Mouse (Mus musculus): ENCODE data around the gene Ppfia2. TPM values are rescaled to one million over a fixed set of nuclear protein-coding genes. Genes with fewer than 3 reads are reported as not detected.

Gene Ppfia2
- total RNA-seq, 1 experiment from 2014 or later: 7.2 TPM

DNA sequence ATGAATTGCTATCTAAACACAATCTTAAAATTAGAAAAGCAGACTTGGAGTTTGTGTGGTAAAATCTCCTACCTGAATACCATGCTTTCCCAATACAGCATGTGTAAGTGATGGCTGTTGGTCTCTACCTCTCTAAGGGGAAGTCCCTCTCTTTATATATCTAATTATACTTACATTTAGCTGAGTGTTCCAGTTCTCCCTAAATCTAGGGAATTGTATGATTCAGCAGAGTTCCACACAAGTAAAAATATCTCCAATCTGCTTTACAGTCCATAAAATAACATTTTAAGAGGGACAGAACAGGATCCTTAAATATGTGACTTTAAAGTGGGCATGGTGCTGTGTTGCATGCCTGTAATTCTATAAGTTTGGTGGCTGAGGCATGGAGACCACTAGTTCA, 444.7 kb downstream of the Ppfia2 start:
- DNase-seq: no peak

- DNase-seq: no peak
Observed at GRCm38 (mm10) chr10:106924334-106924733, 454.2 kb downstream of the Ppfia2 start.

GRCm38 (mm10) chr10:106924798-106925197, 454.7 kb downstream of the Ppfia2 start:
- no peak for DNase-seq

- no peak for DNase-seq
Observed at GRCm38 (mm10) chr10:106928576-106929332, 458.6 kb downstream of the Ppfia2 start.

DNA sequence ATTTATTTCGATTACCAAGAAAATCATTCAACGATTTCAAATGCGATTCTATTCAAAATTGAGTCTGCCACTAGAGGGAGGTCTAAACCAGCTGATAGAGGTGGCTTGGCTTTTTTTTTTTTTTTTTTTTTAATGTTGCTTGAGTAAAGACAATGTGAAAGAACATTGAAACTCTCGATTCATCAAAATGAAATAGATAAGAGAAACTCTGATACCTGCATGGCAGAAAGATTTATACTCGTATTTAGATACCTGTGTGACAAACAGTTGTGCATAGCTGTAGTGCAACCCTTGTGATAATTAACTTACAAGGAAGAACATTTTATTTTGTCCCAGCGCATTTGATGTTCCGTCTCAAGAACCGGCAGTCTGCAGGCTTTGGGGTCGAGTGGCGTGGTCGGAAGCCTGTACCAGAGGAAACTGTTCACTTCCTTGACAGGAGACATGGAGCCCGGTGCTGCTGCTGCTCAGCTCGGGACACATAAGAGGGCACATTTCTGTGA, 462.5 kb downstream of the Ppfia2 start:
- no peak for DNase-seq

DNA sequence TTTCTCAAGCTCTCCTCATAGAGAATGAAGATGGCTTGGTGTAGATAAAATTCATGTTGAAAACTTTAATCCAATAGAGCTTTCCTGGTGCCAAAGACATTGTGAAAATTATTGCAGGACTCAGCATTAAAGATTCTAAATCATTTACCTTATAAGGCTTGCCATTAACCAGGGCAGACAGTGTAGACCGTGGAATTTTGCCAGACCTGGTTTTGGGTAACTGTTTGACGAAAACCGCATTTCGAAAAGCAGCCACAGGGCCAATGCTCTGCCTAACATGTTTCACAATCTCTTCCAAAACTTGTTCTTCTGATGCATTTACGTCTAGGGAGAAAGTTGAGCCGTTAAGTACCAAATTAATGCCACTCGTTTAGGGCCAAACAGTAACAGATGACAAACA, 466.9 kb downstream of the Ppfia2 start:
- DNase-seq: no peak

GRCm38 (mm10) chr10:106938851-106939250, 468.7 kb downstream of the Ppfia2 start:
- DNase-seq: no peak

DNA sequence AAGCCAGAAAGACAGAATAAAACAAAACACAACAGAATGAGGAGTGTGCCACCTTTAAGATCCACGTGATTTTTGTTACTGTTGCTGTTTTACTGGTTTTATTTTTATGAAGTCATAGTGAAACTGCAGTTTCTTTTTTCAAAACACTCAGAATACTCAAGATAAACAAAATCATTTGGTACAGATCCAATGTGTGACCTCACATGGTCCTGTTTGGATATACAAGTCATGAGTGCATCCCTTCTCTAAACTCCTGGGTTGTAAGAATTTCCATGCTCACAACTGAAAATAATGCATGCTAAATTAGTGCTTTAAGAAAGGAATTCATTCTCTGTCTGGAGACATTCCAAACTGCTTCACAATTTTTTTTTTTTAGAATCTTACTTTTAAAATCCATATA, 469.3 kb downstream of the Ppfia2 start:
- DNase-seq: no peak

DNA sequence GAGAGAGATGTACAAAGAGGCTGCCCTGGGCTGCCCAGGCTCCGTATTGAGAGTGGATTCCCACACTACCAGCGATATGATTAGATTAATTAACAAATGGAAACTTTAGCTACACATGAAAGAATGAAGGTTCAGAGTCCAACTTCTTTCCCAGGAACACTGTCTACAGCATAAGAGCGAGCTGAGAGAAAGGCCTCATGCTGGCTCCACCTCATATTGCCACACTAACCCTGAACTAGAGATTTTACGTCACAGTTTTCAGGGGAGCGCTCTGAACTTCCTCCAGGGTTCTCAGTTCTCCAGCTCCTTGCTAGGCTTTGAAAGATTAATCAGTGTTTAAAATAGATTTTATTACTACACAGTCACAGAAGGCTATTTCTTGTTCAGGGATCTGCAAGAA, 471.2 kb downstream of the Ppfia2 start:
- no peak for DNase-seq

- DNase-seq: no peak
Observed at GRCm38 (mm10) chr10:106959026-106959425, 488.9 kb downstream of the Ppfia2 start.

DNA sequence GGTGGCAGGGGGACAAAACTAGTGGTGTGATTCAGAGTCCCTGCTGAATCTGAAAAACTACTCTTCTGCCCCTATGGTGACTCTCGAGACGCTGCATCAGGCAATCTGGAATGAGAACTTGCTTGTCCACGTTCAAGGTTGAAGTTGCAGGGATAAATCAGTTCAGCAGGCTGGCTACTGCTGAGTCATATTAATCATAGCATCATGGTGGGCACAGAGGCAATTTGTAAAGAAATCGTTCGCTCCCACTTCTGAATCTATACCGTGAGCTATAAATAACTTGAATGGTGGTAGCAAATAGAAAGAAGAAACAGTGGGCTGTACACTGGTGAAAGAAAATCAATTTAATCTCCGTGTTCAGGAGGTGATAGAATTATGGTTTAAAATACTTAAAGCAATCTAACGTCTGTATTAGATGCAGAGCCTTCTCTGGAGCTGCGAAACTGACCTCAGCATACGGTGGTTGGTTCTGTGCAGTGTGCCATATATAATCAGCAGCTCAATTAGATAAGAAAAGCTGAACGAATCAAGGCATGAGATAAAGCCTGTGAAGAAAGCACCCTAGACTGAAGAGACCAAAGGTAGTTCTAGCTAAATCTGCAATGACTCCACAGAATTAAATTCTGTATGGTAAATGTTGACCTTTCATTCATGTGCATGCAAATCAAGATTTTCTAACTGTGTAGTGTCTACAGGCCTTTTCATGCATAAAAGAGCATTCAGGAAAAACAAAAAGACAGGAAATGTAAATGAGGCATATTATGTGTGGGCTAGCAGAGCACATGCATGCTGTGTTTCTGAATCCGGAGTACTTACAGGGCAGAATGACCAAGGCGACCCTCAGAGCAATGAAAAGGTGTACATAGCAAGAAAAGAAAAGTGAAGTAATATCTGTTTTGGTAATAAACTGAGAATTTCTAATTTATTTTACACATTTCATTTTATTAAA, 505.3 kb downstream of the Ppfia2 start:
- DNase-seq: no peak

Data from adrenal gland, postnatal 14 days (tissue).